ENCODE assay signal across 9 mouse cellular contexts in the genomic region with DNA sequence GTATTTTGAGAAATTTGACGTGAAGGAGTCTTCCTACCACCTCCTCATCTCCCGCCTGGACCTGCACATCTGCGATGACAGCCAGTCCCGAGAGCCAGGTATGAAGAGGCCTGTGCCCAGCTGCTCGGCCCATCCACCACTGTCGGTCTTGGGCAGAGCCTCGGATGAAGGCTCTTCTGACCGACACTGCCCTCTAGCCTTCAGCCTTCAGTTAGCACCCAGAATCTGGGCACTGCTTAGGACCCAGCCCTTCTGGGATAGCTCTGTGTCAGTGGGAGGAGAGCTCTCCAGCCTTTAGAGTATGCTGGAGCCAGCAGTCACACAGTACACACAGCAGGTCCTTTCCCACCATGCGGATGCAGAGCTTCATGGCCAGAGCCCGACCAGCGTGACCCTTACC. TPM values are rescaled to one million over a fixed set of nuclear protein-coding genes. Genes with fewer than 3 reads are reported as not detected.
DNase-seq lines count a peak whose midpoint lies in the region; ATAC-seq lines count a peak whose summit lies in the region.
"Had no signal": no experiment of that assay in that cellular context is flagged by ENCODE, and none has a peak within 500 bp of the region (broad histone marks: within the 10 kb centered on the region; RNA-seq: fewer than 3 reads in every experiment).

No protein-coding gene starts in this region.

- DNase-seq in cerebellum, postnatal 25 days, result peak; percentile 34 to 62
- peak; percentile 84 for DNase-seq in midbrain, embryonic 11.5 days (ENCODE audit: low spot score, missing footprints)
- DNase-seq in gastrocnemius, postnatal 10 days, result peak; percentile 32
- peak; percentile 36 for DNase-seq in retina, postnatal 1 day
- no peak for DNase-seq in layer of hippocampus, adult 8-10 months (ENCODE audit: low spot score in 2 of 2)
- no peak for DNase-seq in thymus, postnatal 10 days (ENCODE audit: low spot score in 2 of 2)

- H3K27me3 ChIP-seq in midbrain, embryonic 11.5 days (ENCODE audit: control insufficient read depth, insufficient read depth, low read length), result no peaks in the 10 kb centered on the region
- no peaks in the 10 kb centered on the region for H3K27me3 ChIP-seq in midbrain, embryonic 16.5 days (ENCODE audit: control insufficient read depth, insufficient read depth, low read depth, low read length)
- H3K27me3 ChIP-seq: embryonic facial prominence, embryonic 15.5 days had no signal

- WGBS in midbrain, embryonic 11.5 days, result 71% methylated on average over 11 of the region's 11 CpGs
- WGBS in midbrain, embryonic 16.5 days, result 65% methylated on average over 11 of the region's 11 CpGs

- H3K9ac ChIP-seq in midbrain, embryonic 11.5 days (ENCODE audit: low read length), result no peak overlapping the region
- no peak overlapping the region for H3K9ac ChIP-seq in midbrain, embryonic 16.5 days (ENCODE audit: low read depth, low read length)
- H3K9ac ChIP-seq: embryonic facial prominence, embryonic 15.5 days had no signal

- ATAC-seq in cerebellum, adult (ENCODE audit: insufficient number of reproducible peaks, low FRiP score, low TSS enrichment), result no peak
- no peak for ATAC-seq in midbrain, embryonic 11.5 days (ENCODE audit: low FRiP score)
- no peak for ATAC-seq in midbrain, embryonic 16.5 days

- no peak overlapping the region for H3K4me2 ChIP-seq in midbrain, embryonic 11.5 days
- H3K4me2 ChIP-seq in midbrain, embryonic 16.5 days (ENCODE audit: low read length), result no peak overlapping the region
- H3K4me2 ChIP-seq: embryonic facial prominence, embryonic 15.5 days had no signal

- no peak overlapping the region for H3K4me3 ChIP-seq in midbrain, embryonic 11.5 days (ENCODE audit: low read depth, low read length)
- no peak overlapping the region for H3K4me3 ChIP-seq in midbrain, embryonic 16.5 days (ENCODE audit: low read depth, low read length)
- H3K4me3 ChIP-seq: embryonic facial prominence, embryonic 15.5 days had no signal

- H3K9me3 ChIP-seq in midbrain, embryonic 11.5 days (ENCODE audit: control insufficient read depth, low read length), result no peaks in the 10 kb centered on the region
- no peaks in the 10 kb centered on the region for H3K9me3 ChIP-seq in midbrain, embryonic 16.5 days (replicated peaks; ENCODE audit: control insufficient read depth, low read length, poor library complexity, severe bottlenecking)
- H3K9me3 ChIP-seq: embryonic facial prominence, embryonic 15.5 days had no signal

- no peak overlapping the region for H3K27ac ChIP-seq in midbrain, embryonic 11.5 days (ENCODE audit: low read depth, low read length)
- H3K27ac ChIP-seq in midbrain, embryonic 16.5 days (ENCODE audit: low read length), result no peak overlapping the region
- H3K27ac ChIP-seq: embryonic facial prominence, embryonic 15.5 days had no signal

- H3K4me1 ChIP-seq in midbrain, embryonic 11.5 days (ENCODE audit: control insufficient read depth, insufficient read depth, low read length), result no peaks in the 10 kb centered on the region
- H3K4me1 ChIP-seq in midbrain, embryonic 16.5 days (ENCODE audit: control insufficient read depth, insufficient read depth, low read length), result no peaks in the 10 kb centered on the region
- H3K4me1 ChIP-seq: embryonic facial prominence, embryonic 15.5 days had no signal

- H3K36me3 ChIP-seq in midbrain, embryonic 11.5 days (ENCODE audit: control insufficient read depth, insufficient read depth, low read length), result peaks cover 6% of the 10 kb centered on the region; the same call in 1 of the 2 replicates
- H3K36me3 ChIP-seq in midbrain, embryonic 16.5 days (ENCODE audit: control insufficient read depth, insufficient read depth, low read length), result peaks cover 27% of the 10 kb centered on the region

RNA-seq across cellular contexts. Expression of a gene that starts 25.3 kb away (rescaled TPM):
- 4.9 TPM in 2 replicates for polyA plus RNA-seq in midbrain, embryonic 11.5 days (2014; fragmentation: Nextera tagmentation; extraction: Ambion mirVana)
- 6.0 and 6.5 TPM in 2 replicates for polyA plus RNA-seq in midbrain, embryonic 16.5 days (2015; fragmentation: Nextera tagmentation; extraction: Ambion mirVana)
- total RNA-seq in gastrocnemius, postnatal 10 days (2021), result 10 to 100 TPM; 15.0 to 20.4 TPM
- total RNA-seq in layer of hippocampus, adult 8-10 months (2022), result 10 to 100 TPM; 17.5 to 20.4 (median 18.4) TPM

RNA-seq across cellular contexts. Expression of a gene that starts 27.6 kb away (rescaled TPM):
- polyA plus RNA-seq in midbrain, embryonic 11.5 days (2014; fragmentation: Nextera tagmentation; extraction: Ambion mirVana), result 22.5 and 23.7 TPM in 2 replicates
- 56.2 and 66.9 TPM in 2 replicates for polyA plus RNA-seq in midbrain, embryonic 16.5 days (2015; fragmentation: Nextera tagmentation; extraction: Ambion mirVana)
- total RNA-seq in gastrocnemius, postnatal 10 days (2021), result 10 to 100 TPM; 22.6 to 27.6 TPM
- total RNA-seq in layer of hippocampus, adult 8-10 months (2022), result 10 to 100 TPM; 40.2 to 47.4 (median 41.6) TPM

RNA-seq across cellular contexts. Expression of a gene that starts 28.1 kb away (rescaled TPM):
- 95.0 and 103 TPM in 2 replicates for polyA plus RNA-seq in midbrain, embryonic 11.5 days (2014; fragmentation: Nextera tagmentation; extraction: Ambion mirVana)
- 57.8 and 71.9 TPM in 2 replicates for polyA plus RNA-seq in midbrain, embryonic 16.5 days (2015; fragmentation: Nextera tagmentation; extraction: Ambion mirVana)
- 10 to 100 TPM; 19.9 to 23.3 TPM for total RNA-seq in gastrocnemius, postnatal 10 days (2021)
- 10 to 100 TPM; 33.2 to 40.6 (median 37.4) TPM for total RNA-seq in layer of hippocampus, adult 8-10 months (2022)

RNA-seq across cellular contexts. Expression of a gene that starts 43.6 kb away (rescaled TPM):
- 358 and 416 TPM in 2 replicates for polyA plus RNA-seq in midbrain, embryonic 11.5 days (2014; fragmentation: Nextera tagmentation; extraction: Ambion mirVana)
- 193 and 197 TPM in 2 replicates for polyA plus RNA-seq in midbrain, embryonic 16.5 days (2015; fragmentation: Nextera tagmentation; extraction: Ambion mirVana)
- 10 to 100 TPM; 93.1 to 94.1 TPM for total RNA-seq in gastrocnemius, postnatal 10 days (2021)
- 10 to 100 TPM; 39.0 to 49.8 (median 42.1) TPM for total RNA-seq in layer of hippocampus, adult 8-10 months (2022)

Comparison
In these comparisons a context has a peak if more than half of its experiments do, and no peak if none do; other contexts are left out.
1. DNase-seq: peak in cerebellum, postnatal 25 days (2 of 2), midbrain, embryonic 11.5 days (single experiment), gastrocnemius, postnatal 10 days (single experiment) and retina, postnatal 1 day (single experiment); none in layer of hippocampus, adult 8-10 months (0 of 2) and thymus, postnatal 10 days (0 of 2).